Mouse (Mus musculus) embryonic facial prominence, embryonic 11.5 days (tissue): ENCODE data around the gene Armc12. TPM values are rescaled to one million over a fixed set of nuclear protein-coding genes. Genes with fewer than 3 reads are reported as not detected.
A peak's percentile ranks its signal among the peaks of the same experiment; 100 is the strongest.
"Not testable (repeated sequence)": the region's sequence is repeated elsewhere in the genome, so short reads cannot be mapped to it uniquely, and the experiment has no call there.

Experiments
- ATAC-seq: fragments of 200-750 bp; cut with Nextera tagmentation; replicated peaks from 2 replicates; pipeline ENCODE4 v1.8.0; 2017; ENCODE audit warnings: low read depth; ENCODE audit not compliant: insufficient number of reproducible peaks, low FRiP score, low TSS enrichment
- DNase-seq: peaks from one replicate; pipeline ENCODE4 v3.0.0-alpha.2; 2015; ENCODE audit warnings: low spot score
- H3K27ac ChIP-seq: fragments of 300-500 bp; sonication (generic); replicated peaks from 2 replicates; pipeline ENCODE4 v1.5.1; 2014; ENCODE audit warnings: mild to moderate bottlenecking, low read depth, low read length, control low read depth
- H3K27me3 ChIP-seq: fragments of 300-500 bp; sonication (generic); 2 replicates; pipeline ENCODE4 v1.6.1; 2014; ENCODE audit warnings: mild to moderate bottlenecking, low read length, moderate library complexity, mixed read lengths; ENCODE audit not compliant: control insufficient read depth, insufficient read depth
- H3K36me3 ChIP-seq: fragments of 300-500 bp; sonication (generic); replicated peaks from 2 replicates; pipeline ENCODE4 v1.6.1; 2014; ENCODE audit warnings: low read depth, mild to moderate bottlenecking, low read length, moderate library complexity, mixed read lengths; ENCODE audit not compliant: control insufficient read depth, insufficient read depth
- H3K4me1 ChIP-seq: fragments of 300-500 bp; sonication (generic); 2 replicates; pipeline ENCODE4 v1.6.1; 2014; ENCODE audit warnings: low read length, mixed read lengths; ENCODE audit not compliant: control insufficient read depth, insufficient read depth
- H3K4me2 ChIP-seq: fragments of 300-500 bp; sonication (generic); 2 replicates; pipeline ENCODE4 v1.6.1; 2014; ENCODE audit warnings: low read depth, mild to moderate bottlenecking, control low read depth, low read length, moderate library complexity
- H3K4me3 ChIP-seq: fragments of 300-500 bp; sonication (generic); 2 replicates; pipeline ENCODE4 v1.5.1; 2014; ENCODE audit warnings: low read depth, low read length, control low read depth
- H3K9ac ChIP-seq: fragments of 300-500 bp; sonication (generic); replicated peaks from 2 replicates; pipeline ENCODE4 v1.6.1; 2014; ENCODE audit warnings: mild to moderate bottlenecking, control low read depth, low read length
- H3K9me3 ChIP-seq: fragments of 300-500 bp; sonication (generic); replicated peaks from 2 replicates; pipeline ENCODE4 v1.6.1; 2016; ENCODE audit warnings: mild to moderate bottlenecking, low read length, inconsistent platforms, mixed read lengths; ENCODE audit not compliant: control insufficient read depth
- WGBS: fragments of 180-500 bp; shearing (Covaris S2); extraction: QIAGEN DNeasy Blood & Tissue Kit; methylation state at CpG from one replicate; pipeline ENCODE4 v1.1.7; 2014; 5-methylcytosine and 5-hydroxymethylcytosine counted together
- polyA plus RNA-seq: library from polyadenylated mRNA; unstranded; fragments of >200 nt; fragmentation: Nextera tagmentation; extraction: Ambion mirVana; gene quantifications from 2 replicates; pipeline ENCODE4 v1.2.1, GENCODE M21; 2014

Gene Armc12
- polyA plus RNA-seq, 1 experiment from 2014 or later: not detected

DNA sequence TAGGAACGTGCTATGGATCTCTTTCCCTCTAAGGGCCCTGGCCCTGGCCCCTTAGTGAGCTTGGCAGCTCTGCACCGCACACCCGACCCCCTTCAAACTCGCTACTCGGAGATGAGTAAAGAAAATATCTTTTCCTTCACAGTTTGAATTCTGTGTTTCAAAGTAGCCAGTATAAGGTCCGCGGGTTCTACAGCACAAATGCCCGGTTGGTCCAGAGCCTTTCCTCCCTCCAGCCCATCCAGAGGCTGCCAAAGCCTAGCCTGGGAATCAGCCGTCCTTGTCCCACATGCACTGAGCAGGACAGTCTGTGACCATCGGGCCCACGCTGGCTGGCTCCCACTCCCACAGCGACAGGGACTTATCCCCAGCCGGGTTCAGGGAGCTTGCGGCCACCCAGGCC is 18.5 kb downstream of the Armc12 start, which contains the start of gene Clpsl2:
Gene Clpsl2, plus strand, starts transcription at position 301 of the 400 bp plus-strand sequence.
- no peaks in the 10 kb centered on the region for H3K27me3 ChIP-seq
- DNase-seq (no peak), ATAC-seq (no peak)
- no peak within 1 kb of the TSS for H3K27ac ChIP-seq
- H3K9ac ChIP-seq: no peak within 1 kb of the TSS
- H3K36me3 ChIP-seq: no peaks in the 10 kb centered on the region
- H3K4me3 ChIP-seq: no peak within 1 kb of the TSS
- H3K4me1 ChIP-seq: no peaks in the 10 kb centered on the region
- 72% methylated on average over 14 of the region's 14 CpGs for WGBS
- no peaks in the 10 kb centered on the region for H3K9me3 ChIP-seq
- H3K4me2 ChIP-seq: no peak within 1 kb of the TSS

DNA sequence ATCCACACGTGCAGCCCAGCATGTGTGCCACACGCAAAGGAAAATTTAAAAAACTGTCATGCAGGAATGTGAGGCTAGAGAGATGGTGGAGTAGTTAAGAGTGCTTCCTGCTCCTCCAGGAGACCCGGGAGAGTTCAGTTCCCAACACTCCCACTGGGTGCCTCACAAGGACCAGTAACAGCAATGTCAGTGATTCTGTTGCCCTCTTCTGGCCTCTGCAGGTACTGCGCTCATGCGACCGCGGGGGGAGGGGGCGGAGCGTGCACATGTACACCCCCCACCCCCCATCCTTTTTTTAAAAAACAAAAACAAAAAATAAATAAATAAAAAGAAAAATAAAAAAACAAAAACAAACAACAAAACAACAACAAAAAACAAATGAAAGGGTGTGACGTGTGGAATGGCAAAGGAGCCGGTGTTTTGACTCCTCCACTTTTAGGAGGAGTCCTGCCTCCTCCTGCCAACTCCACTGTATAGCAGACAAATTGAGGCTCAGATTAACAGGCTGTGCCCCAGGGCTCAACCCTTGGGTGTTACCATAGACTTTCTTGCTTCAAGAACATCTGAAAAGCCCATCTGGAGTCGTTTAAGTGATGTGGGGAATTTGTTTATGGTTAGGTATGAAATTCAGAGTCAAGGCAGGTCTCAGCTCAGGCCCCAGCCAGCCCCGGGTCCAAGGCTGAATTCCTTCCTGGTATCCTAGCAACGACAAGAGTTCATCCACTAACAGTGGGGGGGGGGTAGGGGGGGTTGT is 22.6 kb downstream of the Armc12 start:
- Histone ChIP-seq H3K9ac (no peak overlapping the region), H3K4me2 (no peak overlapping the region), H3K4me1 (no peaks in the 10 kb centered on the region; the same call in 1 of the 2 replicates), H3K36me3 (no peaks in the 10 kb centered on the region), H3K27ac (no peak overlapping the region), H3K9me3 (no peaks in the 10 kb centered on the region), H3K4me3 (no peak overlapping the region), H3K27me3 (no peaks in the 10 kb centered on the region)
- DNase-seq (peak; percentile 95), ATAC-seq (peak; percentile 75)
- 5% methylated on average over 14 of the region's 14 CpGs for WGBS

- not testable (repeated sequence) for ATAC-seq, H3K4me1 ChIP-seq, H3K4me2 ChIP-seq, DNase-seq, H3K9ac ChIP-seq, H3K9me3 ChIP-seq, H3K4me3 ChIP-seq, H3K27me3 ChIP-seq, H3K36me3 ChIP-seq
- H3K27ac ChIP-seq: 0 out of 2 replicates have a peak overlapping the region, but pooled peaks have one; percentile 21
- WGBS: 93% methylated on average over 4 of the region's 4 CpGs
Observed at GRCm38 (mm10) chr17:28554021-28554420, 23.4 kb downstream of the Armc12 start.

- H3K9me3 ChIP-seq: no peaks in the 10 kb centered on the region
- ATAC-seq: no peak
- H3K27me3 ChIP-seq: no peaks in the 10 kb centered on the region
- H3K4me3 ChIP-seq: no peak overlapping the region
- 46% methylated on average over 6 of the region's 6 CpGs for WGBS
- no peak overlapping the region for H3K27ac ChIP-seq
- no peak overlapping the region for H3K4me2 ChIP-seq
- H3K36me3 ChIP-seq: no peaks in the 10 kb centered on the region
- DNase-seq: peak; percentile 81
- no peak overlapping the region for H3K9ac ChIP-seq
- H3K4me1 ChIP-seq: no peaks in the 10 kb centered on the region; the same call in 1 of the 2 replicates
Observed at GRCm38 (mm10) chr17:28556635-28557396, 26.2 kb downstream of the Armc12 start.

GRCm38 (mm10) chr17:28557772-28558171 is 27.2 kb downstream of the Armc12 start:
- no peak overlapping the region for H3K4me3 ChIP-seq
- no peaks in the 10 kb centered on the region for H3K9me3 ChIP-seq
- no peaks in the 10 kb centered on the region for H3K27me3 ChIP-seq
- no peak for DNase-seq
- WGBS: 72% methylated on average over 6 of the region's 6 CpGs
- H3K27ac ChIP-seq: no peak overlapping the region
- H3K36me3 ChIP-seq: no peaks in the 10 kb centered on the region
- no peak overlapping the region for H3K9ac ChIP-seq
- ATAC-seq: no peak
- H3K4me2 ChIP-seq: no peak overlapping the region
- H3K4me1 ChIP-seq: no peaks in the 10 kb centered on the region; the same call in 1 of the 2 replicates

GRCm38 (mm10) chr17:28560598-28560997 is 30.0 kb downstream of the Armc12 start, which contains the start of gene Clps:
Clps (minus strand) TSS chr17:28560766.
- H3K9me3 ChIP-seq: no peaks in the 10 kb centered on the region
- no peak within 1 kb of the TSS for H3K4me2 ChIP-seq
- no peak within 1 kb of the TSS for H3K4me3 ChIP-seq
- no peak for ATAC-seq
- DNase-seq: no peak
- no peak within 1 kb of the TSS for H3K27ac ChIP-seq
- no peak within 1 kb of the TSS for H3K9ac ChIP-seq
- 82% methylated on average over 4 of the region's 4 CpGs for WGBS
- no peaks in the 10 kb centered on the region for H3K27me3 ChIP-seq
- H3K4me1 ChIP-seq: no peaks in the 10 kb centered on the region; the same call in 1 of the 2 replicates
- no peaks in the 10 kb centered on the region for H3K36me3 ChIP-seq

- Histone ChIP-seq H3K4me3 (no peak overlapping the region), H3K9ac (no peak overlapping the region), H3K27ac (no peak overlapping the region), H3K27me3 (no peaks in the 10 kb centered on the region), H3K4me1 (no peaks in the 10 kb centered on the region; the same call in 1 of the 2 replicates), H3K36me3 (no peaks in the 10 kb centered on the region), H3K4me2 (no peak overlapping the region), H3K9me3 (no peaks in the 10 kb centered on the region)
- ATAC-seq (no peak), DNase-seq (no peak)
- 55% methylated on average over 7 of the region's 7 CpGs for WGBS
Observed at GRCm38 (mm10) chr17:28561613-28562012, 31.0 kb downstream of the Armc12 start.

GRCm38 (mm10) chr17:28565181-28565580 is 34.6 kb downstream of the Armc12 start:
- no peaks in the 10 kb centered on the region for H3K36me3 ChIP-seq
- DNase-seq (no peak), ATAC-seq (no peak)
- no peak overlapping the region for H3K4me3 ChIP-seq
- H3K9me3 ChIP-seq: no peaks in the 10 kb centered on the region
- H3K27ac ChIP-seq: no peak overlapping the region
- no peak overlapping the region for H3K9ac ChIP-seq
- no peaks in the 10 kb centered on the region for H3K4me1 ChIP-seq
- H3K4me2 ChIP-seq: no peak overlapping the region
- H3K27me3 ChIP-seq: no peaks in the 10 kb centered on the region
